Mouse (Mus musculus): ENCODE measurements around the gene Gm10570. TPM values are rescaled to one million over a fixed set of nuclear protein-coding genes. Genes with fewer than 3 reads are reported as not detected.

Gm10570 gene
- polyA plus RNA-seq (2015; fragmentation: Nextera tagmentation; extraction: Ambion mirVana): 1.3 and 1.6 TPM in 2 replicates

DNA sequence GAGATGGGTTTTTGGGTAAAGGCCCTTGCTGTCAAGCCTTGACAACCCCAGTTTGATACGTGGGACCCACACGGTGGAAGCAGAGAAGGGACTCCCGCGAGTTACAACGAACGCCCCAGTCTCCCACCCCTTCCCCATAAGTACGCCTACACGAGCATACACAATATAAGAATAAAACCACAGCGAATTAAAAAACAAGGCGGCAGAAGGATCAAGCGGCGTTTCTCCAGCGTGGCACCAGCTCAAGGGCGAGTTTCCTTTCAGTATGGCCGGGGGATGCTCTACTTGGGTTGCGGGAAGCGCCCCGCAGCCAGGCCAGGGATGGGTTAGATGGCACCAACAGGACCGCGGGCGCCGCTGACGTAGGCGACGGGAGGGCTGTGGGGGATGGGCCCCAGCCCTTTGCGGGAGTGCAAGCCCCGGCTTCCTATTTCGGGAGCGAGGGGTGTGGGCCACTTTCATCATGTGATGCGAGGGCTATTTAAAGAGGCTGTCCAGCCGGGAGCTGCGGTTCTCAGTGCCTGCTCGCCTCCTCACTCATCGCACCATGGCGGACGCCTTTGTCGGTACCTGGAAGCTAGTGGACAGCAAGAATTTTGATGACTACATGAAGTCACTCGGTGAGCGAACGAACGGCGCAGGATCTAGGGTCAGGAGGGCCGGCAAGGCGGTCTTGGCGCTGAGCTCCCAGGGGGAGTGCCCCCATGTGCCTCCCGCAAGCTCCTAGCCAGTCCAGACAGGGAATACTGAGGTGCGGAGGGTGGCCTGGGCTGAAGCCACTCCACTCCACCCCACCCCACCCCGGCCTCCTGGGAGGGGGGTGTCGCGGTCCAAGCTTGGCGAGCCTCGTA, at the start of gene Gm10570, which contains the start of gene Fabp3:
Gene Gm10570, minus strand, starts transcription at position 444 of the 851 bp plus-strand sequence.
Gene Fabp3, plus strand, starts transcription at position 365 of the 851 bp plus-strand sequence.
- no peaks in the 10 kb centered on the region for H3K9me3 ChIP-seq (replicated peaks)
- H3K4me1 ChIP-seq: peaks cover 34% of the 10 kb centered on the region
- WGBS: 1% methylated on average over 48 of the region's 52 CpGs
- H3K27ac ChIP-seq (replicated peaks): peak within 1 kb of the TSS; percentile 70
- peaks cover 11% of the 10 kb centered on the region for H3K36me3 ChIP-seq
- peak within 1 kb of the TSS; percentile 90 for H3K4me2 ChIP-seq
- H3K9ac ChIP-seq (replicated peaks): peak within 1 kb of the TSS; percentile 68
- ATAC-seq (ENCODE audit: low FRiP score): peak; percentile 84
- H3K27me3 ChIP-seq (replicated peaks): peaks cover 24% of the 10 kb centered on the region
- H3K4me3 ChIP-seq (replicated peaks): peak within 1 kb of the TSS; percentile 52

DNA sequence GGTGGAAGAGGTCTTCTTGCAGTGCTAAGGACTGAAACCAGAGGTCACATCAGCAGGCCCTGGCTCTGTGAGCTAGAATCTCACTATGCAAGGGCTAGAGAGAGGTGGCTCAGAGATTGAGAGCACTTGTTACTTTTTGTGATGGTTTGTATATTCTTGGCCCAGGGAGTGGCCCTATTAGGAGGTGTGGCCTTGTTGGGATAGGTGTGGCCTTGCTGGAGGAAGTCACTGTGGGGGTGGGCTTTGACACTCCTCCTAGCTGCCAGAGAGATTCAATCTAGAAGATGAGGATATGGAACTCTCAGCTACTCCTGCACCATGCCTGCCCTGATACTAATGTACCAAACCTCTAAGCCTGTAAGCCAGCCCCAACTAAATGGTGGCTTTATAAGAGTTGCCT, 49.5 kb upstream of the Gm10570 start:
- no peak for ATAC-seq (ENCODE audit: low FRiP score)
- Histone ChIP-seq H3K36me3 (peaks cover 24% of the 10 kb centered on the region), H3K4me2 (no peak overlapping the region), H3K27me3 (replicated peaks) (no peaks in the 10 kb centered on the region), H3K9ac (replicated peaks) (no peak overlapping the region), H3K9me3 (replicated peaks) (no peaks in the 10 kb centered on the region), H3K27ac (replicated peaks) (no peak overlapping the region), H3K4me3 (replicated peaks) (no peak overlapping the region), H3K4me1 (peaks cover 27% of the 10 kb centered on the region)

GRCm38 (mm10) chr4:130352588-130352987, 44.1 kb upstream of the Gm10570 start:
- ATAC-seq (ENCODE audit: low FRiP score): no peak
- Histone ChIP-seq H3K4me3 (replicated peaks) (no peak overlapping the region), H3K27me3 (replicated peaks) (no peaks in the 10 kb centered on the region), H3K27ac (replicated peaks) (no peak overlapping the region), H3K4me1 (peaks cover 4% of the 10 kb centered on the region; the same call in 1 of the 2 replicates), H3K9me3 (replicated peaks) (no peaks in the 10 kb centered on the region), H3K36me3 (peaks cover 63% of the 10 kb centered on the region), H3K4me2 (no peak overlapping the region), H3K9ac (replicated peaks) (no peak overlapping the region)
- 91% methylated on average over 7 of the region's 7 CpGs for WGBS

GRCm38 (mm10) chr4:130350690-130351422, 42.4 kb upstream of the Gm10570 start:
- H3K27ac ChIP-seq (replicated peaks): no peak overlapping the region; the same call in 1 of the 2 replicates
- H3K4me1 ChIP-seq: peaks cover 4% of the 10 kb centered on the region; the same call in 1 of the 2 replicates
- no peak overlapping the region for H3K4me3 ChIP-seq (replicated peaks)
- H3K9me3 ChIP-seq (replicated peaks): no peaks in the 10 kb centered on the region
- H3K27me3 ChIP-seq (replicated peaks): no peaks in the 10 kb centered on the region
- H3K36me3 ChIP-seq: peaks cover 60% of the 10 kb centered on the region
- WGBS: 60% methylated on average over 16 of the region's 16 CpGs
- H3K9ac ChIP-seq (replicated peaks): no peak overlapping the region
- no peak overlapping the region for H3K4me2 ChIP-seq
- peak; percentile 70 for ATAC-seq (ENCODE audit: low FRiP score)

- Histone ChIP-seq H3K9ac (replicated peaks) (no peak overlapping the region), H3K4me1 (peaks cover 4% of the 10 kb centered on the region; the same call in 1 of the 2 replicates), H3K27me3 (replicated peaks) (no peaks in the 10 kb centered on the region), H3K4me2 (no peak overlapping the region), H3K36me3 (peaks cover 64% of the 10 kb centered on the region), H3K9me3 (replicated peaks) (no peaks in the 10 kb centered on the region), H3K27ac (replicated peaks) (no peak overlapping the region), H3K4me3 (replicated peaks) (no peak overlapping the region)
- ATAC-seq (ENCODE audit: low FRiP score): no peak
- 96% methylated on average over 6 of the region's 6 CpGs for WGBS
Observed at GRCm38 (mm10) chr4:130349666-130350065, 41.2 kb upstream of the Gm10570 start.

DNA sequence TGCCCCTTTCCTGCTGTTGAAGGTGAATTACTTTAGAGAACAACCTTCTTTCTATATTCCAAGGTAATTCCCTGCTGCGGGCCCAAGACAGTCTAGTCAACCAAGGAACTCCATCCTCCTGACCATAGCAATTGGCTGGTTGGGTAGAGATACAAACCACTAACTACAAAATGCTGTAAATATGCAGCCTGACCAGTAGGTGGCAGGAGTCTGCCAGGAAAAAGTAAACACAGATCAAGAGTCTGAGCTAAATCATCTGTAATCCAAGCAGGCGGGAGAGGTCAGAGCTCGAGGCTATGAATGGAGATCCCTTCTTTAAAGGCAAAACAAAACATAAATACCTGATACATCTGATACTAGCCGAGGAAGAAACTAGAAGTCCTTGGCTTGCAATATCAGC, 33.2 kb upstream of the Gm10570 start:
- Histone ChIP-seq H3K4me3 (replicated peaks) (no peak overlapping the region), H3K27me3 (replicated peaks) (no peaks in the 10 kb centered on the region), H3K4me1 (peaks cover 4% of the 10 kb centered on the region; the same call in 1 of the 2 replicates), H3K9me3 (replicated peaks) (no peaks in the 10 kb centered on the region), H3K4me2 (no peak overlapping the region), H3K36me3 (peaks cover 34% of the 10 kb centered on the region), H3K27ac (replicated peaks) (no peak overlapping the region), H3K9ac (replicated peaks) (no peak overlapping the region)
- WGBS: 28% methylated on average over 4 of the region's 4 CpGs
- no peak for ATAC-seq (ENCODE audit: low FRiP score)

GRCm38 (mm10) chr4:130335867-130336266, 27.4 kb upstream of the Gm10570 start:
- H3K9me3 ChIP-seq (replicated peaks): no peaks in the 10 kb centered on the region
- H3K4me2 ChIP-seq: no peak overlapping the region
- H3K36me3 ChIP-seq: peaks cover 49% of the 10 kb centered on the region
- no peaks in the 10 kb centered on the region for H3K4me1 ChIP-seq
- WGBS: 91% methylated on average over 5 of the region's 5 CpGs
- no peak overlapping the region for H3K27ac ChIP-seq (replicated peaks)
- no peak overlapping the region for H3K4me3 ChIP-seq (replicated peaks)
- H3K9ac ChIP-seq (replicated peaks): no peak overlapping the region
- no peak for ATAC-seq (ENCODE audit: low FRiP score)
- no peaks in the 10 kb centered on the region for H3K27me3 ChIP-seq (replicated peaks)

DNA sequence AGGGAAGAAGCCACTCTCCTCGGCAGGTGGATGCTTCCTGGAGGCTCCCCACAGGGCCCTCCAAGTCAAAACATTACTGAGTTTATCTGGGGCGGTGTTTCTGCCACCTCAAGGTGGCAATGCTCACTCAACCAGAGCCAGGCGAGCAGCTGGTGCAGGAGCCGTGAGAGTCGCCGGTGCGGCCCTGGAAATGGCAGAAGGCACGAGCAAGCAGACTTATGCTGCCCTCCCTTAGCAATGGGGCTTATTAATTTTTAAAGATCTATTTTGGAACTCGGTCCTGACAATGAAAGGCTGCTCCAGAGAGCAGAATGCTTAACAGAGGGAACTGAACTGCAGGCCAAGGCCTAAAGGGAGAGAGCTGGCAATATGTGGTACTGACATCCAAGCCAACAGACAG, 18.9 kb upstream of the Gm10570 start:
- no peak for ATAC-seq (ENCODE audit: low FRiP score)
- 80% methylated on average over 9 of the region's 9 CpGs for WGBS
- no peak overlapping the region for H3K4me2 ChIP-seq

GRCm38 (mm10) chr4:130325446-130325845, 17.0 kb upstream of the Gm10570 start:
- H3K9ac ChIP-seq (replicated peaks): no peak overlapping the region
- peaks cover 70% of the 10 kb centered on the region for H3K36me3 ChIP-seq
- no peak for ATAC-seq (ENCODE audit: low FRiP score)
- no peak overlapping the region for H3K4me3 ChIP-seq (replicated peaks)
- no peaks in the 10 kb centered on the region for H3K9me3 ChIP-seq (replicated peaks)
- H3K4me1 ChIP-seq: no peaks in the 10 kb centered on the region
- H3K27ac ChIP-seq (replicated peaks): no peak overlapping the region
- H3K4me2 ChIP-seq: no peak overlapping the region
- H3K27me3 ChIP-seq (replicated peaks): no peaks in the 10 kb centered on the region
- WGBS: 98% methylated on average over 2 of the region's 2 CpGs

More for the DNA sequence above, 18.9 kb upstream of the Gm10570 start:
- H3K4me3 ChIP-seq (replicated peaks): no peak overlapping the region
- H3K9me3 ChIP-seq (replicated peaks): no peaks in the 10 kb centered on the region
- no peak overlapping the region for H3K9ac ChIP-seq (replicated peaks)
- H3K27me3 ChIP-seq (replicated peaks): no peaks in the 10 kb centered on the region
- H3K4me1 ChIP-seq: no peaks in the 10 kb centered on the region
- no peak overlapping the region for H3K27ac ChIP-seq (replicated peaks)
- H3K36me3 ChIP-seq: peaks cover 61% of the 10 kb centered on the region

GRCm38 (mm10) chr4:130323607-130324006, 15.1 kb upstream of the Gm10570 start:
- Histone ChIP-seq H3K27me3 (replicated peaks) (no peaks in the 10 kb centered on the region), H3K27ac (replicated peaks) (no peak overlapping the region), H3K4me2 (no peak overlapping the region), H3K9ac (replicated peaks) (no peak overlapping the region), H3K4me1 (no peaks in the 10 kb centered on the region), H3K36me3 (peaks cover 84% of the 10 kb centered on the region), H3K9me3 (replicated peaks) (no peaks in the 10 kb centered on the region), H3K4me3 (replicated peaks) (no peak overlapping the region)
- WGBS: 84% methylated on average over 5 of the region's 5 CpGs
- no peak for ATAC-seq (ENCODE audit: low FRiP score)

GRCm38 (mm10) chr4:130323165-130323564, 14.7 kb upstream of the Gm10570 start:
- 92% methylated on average over 1 of the region's 1 CpGs for WGBS
- peaks cover 83% of the 10 kb centered on the region for H3K36me3 ChIP-seq
- no peaks in the 10 kb centered on the region for H3K9me3 ChIP-seq (replicated peaks)
- H3K4me3 ChIP-seq (replicated peaks): no peak overlapping the region
- H3K27ac ChIP-seq (replicated peaks): no peak overlapping the region
- ATAC-seq (ENCODE audit: low FRiP score): no peak
- H3K4me1 ChIP-seq: no peaks in the 10 kb centered on the region
- H3K4me2 ChIP-seq: no peak overlapping the region
- H3K27me3 ChIP-seq (replicated peaks): no peaks in the 10 kb centered on the region
- H3K9ac ChIP-seq (replicated peaks): no peak overlapping the region

Data from neural tube, embryonic 15.5 days (tissue).